Mouse (Mus musculus) layer of hippocampus, adult 9-10 months (tissue): Measurements from ENCODE around the gene Prpf38b.
A peak's percentile ranks its signal among the peaks of the same experiment; 100 is the strongest.

Source experiments
- DNase-seq: peaks from one replicate; pipeline ENCODE4 v3.0.0; 2022; ENCODE audit warnings: low spot score

Prpf38b gene

DNA sequence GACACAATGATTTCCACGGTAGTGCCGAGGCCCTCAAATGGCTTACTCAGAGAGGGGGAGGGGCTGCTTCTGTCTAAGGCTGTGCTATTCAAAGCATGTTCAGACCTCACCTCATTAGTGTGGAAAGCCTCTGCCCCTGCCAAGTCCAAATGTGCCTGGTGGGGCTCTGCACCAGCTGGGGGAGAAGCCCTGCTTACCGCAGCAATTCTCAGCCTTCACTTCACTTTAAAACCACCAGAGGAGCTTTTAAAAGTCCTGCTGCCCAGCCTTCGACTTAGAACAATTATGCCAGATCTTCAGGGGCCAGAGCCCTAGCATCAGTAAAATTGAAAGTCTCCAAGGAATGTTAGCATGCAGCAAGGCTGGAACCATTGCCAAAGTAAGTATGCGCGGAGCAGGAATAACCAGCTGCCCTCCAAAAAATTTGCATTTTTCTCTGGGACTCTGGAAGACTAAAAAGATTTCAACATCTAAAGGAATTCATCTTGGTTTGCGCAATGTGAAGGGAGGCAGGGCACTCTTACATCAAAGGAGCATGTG lies 53.2 kb downstream of the Prpf38b start:
- no peak for DNase-seq

DNA sequence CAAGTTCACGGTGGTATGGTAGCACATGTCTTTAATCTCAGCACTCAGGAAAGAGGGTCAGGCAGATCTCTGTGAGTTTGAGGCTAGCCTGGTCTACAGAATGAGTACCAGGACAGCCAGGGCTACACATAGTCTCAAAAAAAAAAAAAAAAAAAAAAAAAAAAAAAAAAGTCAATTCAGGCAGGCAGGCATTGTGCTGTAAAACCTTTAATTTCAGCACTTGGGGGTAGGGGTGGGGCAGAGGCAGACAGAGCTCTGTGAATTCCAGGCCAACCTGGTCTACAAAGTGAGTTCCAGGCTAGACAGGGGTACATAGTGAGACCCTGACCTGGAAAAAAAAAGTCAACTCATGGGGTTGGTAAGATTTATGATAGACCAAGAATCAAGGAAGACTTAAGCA lies 53.8 kb downstream of the Prpf38b start:
- DNase-seq: no peak

DNA sequence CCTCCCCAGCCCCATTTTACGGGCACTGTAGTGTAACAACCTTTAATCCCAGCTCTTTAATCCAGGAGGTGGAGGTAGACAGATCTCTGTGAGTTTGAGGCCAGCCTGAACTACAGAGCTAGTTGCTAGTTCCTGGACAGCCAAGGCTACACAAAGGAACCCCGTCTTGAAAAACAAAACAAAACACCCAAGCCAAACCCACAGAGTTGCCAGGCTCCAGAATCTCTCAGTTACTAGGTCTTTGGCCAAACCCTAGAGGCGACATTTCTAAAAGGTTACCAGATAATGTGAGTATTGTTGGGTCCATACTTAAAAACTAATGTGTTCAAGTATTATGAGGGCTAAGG lies 54.4 kb downstream of the Prpf38b start:
- DNase-seq: no peak

DNA sequence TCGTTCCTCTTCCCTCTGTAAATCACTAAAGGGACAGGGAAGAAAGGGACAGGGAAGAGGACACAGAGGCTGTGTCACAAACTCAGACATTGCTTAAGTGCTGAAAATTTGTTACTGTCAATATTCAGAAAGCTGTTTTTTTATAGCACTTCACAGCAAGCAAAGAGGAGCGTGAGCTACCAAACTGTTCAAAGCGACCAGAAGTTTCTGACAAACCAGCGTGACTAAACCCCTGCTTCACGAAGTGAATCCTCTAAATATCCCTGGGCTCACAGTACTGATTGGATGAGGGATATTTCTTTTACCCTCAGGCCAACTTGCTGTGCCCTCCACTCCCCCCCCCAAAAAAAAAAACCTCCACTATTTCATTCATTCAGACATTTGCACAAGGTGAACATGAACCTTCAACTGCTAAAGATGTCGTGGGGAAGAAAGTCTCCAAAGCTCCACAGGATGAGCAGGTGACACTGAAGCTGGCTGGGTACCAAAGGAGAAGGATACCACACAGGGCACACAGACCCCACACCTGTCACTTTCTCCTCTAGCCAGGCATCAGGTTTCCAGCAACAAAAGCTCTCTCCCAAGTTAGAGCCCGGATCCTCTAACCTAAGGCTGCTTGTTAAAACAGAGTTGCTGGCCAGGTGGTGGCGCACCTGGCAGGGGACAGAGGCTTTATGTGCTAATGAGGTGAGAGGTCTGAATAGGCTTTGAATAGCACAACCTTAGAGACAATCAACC lies 55.0 kb downstream of the Prpf38b start:
- DNase-seq: no peak

DNA sequence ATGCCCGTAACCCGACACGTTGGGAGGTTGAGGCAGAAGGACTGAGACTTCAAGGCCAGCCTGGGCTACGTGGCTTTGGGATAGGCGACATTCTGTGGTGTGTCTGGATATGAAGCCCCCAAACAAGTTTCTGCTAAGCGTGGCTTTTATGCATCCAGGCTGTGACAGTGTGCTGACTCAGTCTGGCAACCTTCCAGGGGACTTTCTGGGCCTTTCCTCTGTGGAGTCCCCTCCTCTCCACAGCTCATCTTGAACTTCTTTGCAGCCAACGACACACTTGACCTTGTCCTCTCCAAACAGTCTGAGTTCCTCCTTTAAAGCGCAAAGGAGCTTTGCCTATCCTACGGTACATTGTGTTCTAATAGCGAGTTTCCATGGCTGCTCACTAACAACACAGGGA lies 55.7 kb downstream of the Prpf38b start:
- DNase-seq: no peak

DNA sequence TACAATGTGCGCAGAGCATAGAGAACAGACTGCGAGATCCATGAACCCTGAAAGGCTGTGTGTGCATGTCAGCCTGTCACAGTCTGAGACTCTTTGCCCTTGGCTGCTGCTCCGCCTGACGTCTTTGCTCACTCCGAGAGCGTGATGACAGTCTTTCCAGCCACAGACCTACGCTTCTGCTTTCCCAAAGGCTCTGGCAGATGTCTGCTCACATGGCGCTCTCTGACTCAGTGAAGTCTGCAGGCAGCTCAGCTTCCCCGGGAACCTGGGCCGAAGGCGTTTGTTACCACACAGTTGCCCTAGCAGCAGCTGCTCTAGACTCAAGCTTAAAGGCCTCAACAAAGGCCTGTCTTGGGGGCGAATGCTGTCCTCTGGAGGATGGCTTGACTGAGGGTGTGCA lies 56.2 kb downstream of the Prpf38b start:
- peak; percentile 85 for DNase-seq

DNA sequence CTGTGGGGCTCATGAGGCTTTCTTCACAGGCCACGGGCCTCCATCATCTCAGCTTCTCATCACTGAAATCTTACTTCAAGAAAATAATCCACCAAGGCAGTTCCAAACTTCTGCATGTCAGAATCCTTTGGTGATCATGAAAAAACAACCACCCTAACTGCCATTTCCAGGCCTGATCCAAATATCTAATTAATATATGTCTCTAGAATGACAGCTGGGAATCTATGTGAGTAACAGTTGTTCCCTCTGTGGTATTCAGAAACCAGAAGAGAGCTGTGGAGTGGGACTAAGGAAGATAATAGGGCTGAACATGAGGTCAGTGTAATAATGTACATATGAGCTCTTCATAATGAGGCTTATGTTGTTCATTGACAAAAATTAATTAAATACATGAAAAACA lies 58.3 kb downstream of the Prpf38b start:
- DNase-seq: no peak
